11 mouse cellular contexts compared by ENCODE assay signal in the genomic region with DNA sequence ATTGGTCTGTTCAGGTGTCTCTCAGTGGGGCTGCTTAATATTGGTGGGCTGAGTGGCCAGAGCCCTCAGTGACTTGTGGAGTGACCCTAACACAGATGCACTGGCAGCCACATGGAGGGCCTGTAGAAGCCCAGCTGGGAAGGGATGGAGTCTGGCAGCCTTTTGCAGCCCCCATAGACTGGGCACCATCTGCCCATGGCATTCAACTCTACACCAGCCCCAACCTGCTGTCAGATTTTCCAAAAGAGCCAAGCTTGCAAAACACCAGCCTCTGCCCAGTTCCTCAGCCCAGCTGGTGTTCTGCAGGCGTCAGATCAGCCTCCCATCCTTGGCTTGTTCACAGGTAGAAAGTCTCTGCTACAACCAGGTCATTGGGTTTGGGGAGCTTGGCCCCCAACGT.
DNase-seq lines count a peak whose midpoint lies in the region; ATAC-seq and TF ChIP-seq lines count a peak whose summit lies in the region.
"Had no signal": no experiment of that assay in that cellular context is flagged by ENCODE, and none has a peak within 500 bp of the region (broad histone marks: within the 10 kb centered on the region; RNA-seq: fewer than 3 reads in every experiment).

No protein-coding gene starts in this region.

- peak; percentile 45 for DNase-seq in cerebellum, adult 9-10 months
- DNase-seq in cerebellum, adult 8-10 months: no peak
- DNase-seq in layer of hippocampus, adult 2 months (ENCODE audit: low spot score in 2 of 2): no peak
- no peak for DNase-seq in layer of hippocampus, adult 18-20 months (ENCODE audit: low spot score in 2 of 2)
- DNase-seq in adrenal gland, adult 8-10 months: no peak
- DNase-seq in heart, adult 11 months: no peak
- DNase-seq: kidney, adult 2 months; lung, postnatal 36 days had no signal

- no peak overlapping the region for H3K4me3 ChIP-seq in layer of hippocampus, adult 2 months
- H3K4me3 ChIP-seq in brown adipose tissue, adult 24 weeks (ENCODE audit: insufficient read depth, low read depth, low read length): no peak overlapping the region
- H3K4me3 ChIP-seq in limb, embryonic 15.5 days: no peak overlapping the region
- H3K4me3 ChIP-seq: heart, embryonic 15.5 days had no signal

- no peaks in the 10 kb centered on the region for H3K27me3 ChIP-seq in limb, embryonic 15.5 days
- H3K27me3 ChIP-seq: heart, embryonic 15.5 days had no signal

- 65% methylated on average over 2 of the region's 2 CpGs for WGBS in limb, embryonic 15.5 days

- no peak overlapping the region for H3K4me2 ChIP-seq in limb, embryonic 15.5 days

- H3K36me3 ChIP-seq in limb, embryonic 15.5 days: peaks cover 64% of the 10 kb centered on the region

- no peak overlapping the region for H3K9ac ChIP-seq in limb, embryonic 15.5 days

- peak overlapping the region; percentile 70 for H3K27ac ChIP-seq in layer of hippocampus, adult 2 months
- H3K27ac ChIP-seq in brown adipose tissue, adult 24 weeks (replicated peaks; ENCODE audit: low read depth, low read length): peak overlapping the region; percentile 86
- H3K27ac ChIP-seq in limb, embryonic 15.5 days: peak overlapping the region; percentile 85

- TF ChIP-seq CTCF in layer of hippocampus, adult 2 months (conservative IDR thresholded peaks at IDR 0.05): no peak

- no peaks in the 10 kb centered on the region for H3K9me3 ChIP-seq in limb, embryonic 15.5 days
- H3K9me3 ChIP-seq: heart, embryonic 15.5 days had no signal

- peaks cover 35% of the 10 kb centered on the region for H3K4me1 ChIP-seq in brown adipose tissue, adult 24 weeks (ENCODE audit: control insufficient read depth, insufficient read depth, insufficient read length, low read length)
- H3K4me1 ChIP-seq in limb, embryonic 15.5 days: peaks cover 79% of the 10 kb centered on the region

- ATAC-seq in limb, embryonic 15.5 days (ENCODE audit: insufficient number of reproducible peaks, low FRiP score, low TSS enrichment, low read depth): no peak
